Mouse (Mus musculus): Measurements from ENCODE around the gene Cirbp.

DNA sequence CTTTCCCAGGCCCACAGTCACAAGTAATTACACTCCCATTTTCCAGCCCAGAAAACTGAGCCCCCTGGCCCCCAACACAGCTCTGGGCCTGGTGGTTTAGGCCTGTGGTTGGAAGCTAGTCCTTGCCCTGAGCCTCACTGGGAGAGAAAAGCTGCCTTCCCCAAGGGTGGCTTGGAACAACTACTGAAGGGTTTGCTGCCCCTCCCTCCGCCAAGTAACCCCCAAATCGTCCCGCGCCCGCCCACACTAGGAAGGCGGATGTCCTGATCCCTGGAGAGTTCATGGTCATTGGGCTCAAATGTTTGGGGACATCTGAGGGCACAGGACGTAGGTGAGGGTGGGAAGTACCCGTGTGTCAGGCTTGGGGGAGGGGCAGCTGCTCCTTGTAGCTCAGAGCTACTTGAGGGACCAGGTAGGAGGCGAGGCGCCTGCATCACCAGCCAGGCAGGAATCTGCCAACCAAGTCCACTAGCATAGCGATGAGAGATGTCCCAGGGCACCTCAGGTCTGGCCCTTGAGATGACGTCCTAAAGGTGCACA lies 6.7 kb upstream of the Cirbp start:
- no peak for TF ChIP-seq CTCF (IDR thresholded peaks at IDR 0.05; ENCODE audit: low read depth)
- TF ChIP-seq EP300 (IDR thresholded peaks at IDR 0.05; ENCODE audit: low read depth) = no peak

Data from liver, embryonic 14.5 days (tissue).